Mouse (Mus musculus): Measurements from ENCODE around the gene Mprip. TPM values are rescaled to one million over a fixed set of nuclear protein-coding genes. Genes with fewer than 3 reads are reported as not detected.
"Not testable (repeated sequence)": the region's sequence is repeated elsewhere in the genome, so short reads cannot be mapped to it uniquely, and the experiment has no call there.

Gene Mprip
- total RNA-seq (2021) = 100 to 1,000 TPM; 276 to 286 TPM

DNA sequence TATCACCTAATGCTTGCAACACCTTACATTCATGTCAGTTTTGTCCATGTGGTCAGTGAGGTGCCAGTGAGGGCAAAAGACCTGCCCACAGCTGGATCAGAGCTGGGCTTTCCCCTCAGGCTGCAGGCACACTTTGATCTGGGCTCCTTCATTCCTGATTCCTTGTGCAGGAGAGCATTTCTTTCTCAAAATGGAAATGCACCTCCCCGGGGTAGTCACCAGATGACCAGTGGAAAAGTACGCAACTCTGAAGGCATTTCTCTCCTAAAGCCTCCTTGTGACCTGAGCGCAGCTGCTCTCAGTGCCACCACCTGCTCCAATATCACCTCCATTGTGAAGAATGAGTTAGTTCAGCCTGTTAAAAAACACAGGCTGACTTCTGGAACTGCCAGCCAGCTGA lies at the start of gene Mprip:
Mprip (plus strand) TSS at position 301 of the 400 bp plus-strand sequence.
- no peak for DNase-seq

DNA sequence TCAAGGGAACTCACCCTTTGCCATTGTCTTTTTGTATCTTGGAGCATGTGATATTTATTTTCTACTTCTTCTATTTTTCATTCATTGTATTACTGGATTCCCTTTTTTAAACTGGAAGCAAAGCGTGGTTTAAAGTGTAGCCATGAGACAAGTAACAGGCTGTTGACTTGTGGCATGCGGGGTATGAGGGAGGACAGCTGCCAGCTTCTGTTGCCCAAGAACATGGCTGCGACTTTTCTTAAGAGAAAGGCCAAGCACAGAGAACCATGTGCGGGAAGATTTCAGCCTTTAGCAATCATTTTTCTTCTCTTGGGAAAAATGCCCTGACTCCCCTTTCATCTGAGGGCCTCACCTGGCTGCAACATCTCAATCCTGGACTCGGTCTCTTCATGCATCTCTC lies 49.5 kb upstream of the Mprip start:
- no peak for DNase-seq

DNA sequence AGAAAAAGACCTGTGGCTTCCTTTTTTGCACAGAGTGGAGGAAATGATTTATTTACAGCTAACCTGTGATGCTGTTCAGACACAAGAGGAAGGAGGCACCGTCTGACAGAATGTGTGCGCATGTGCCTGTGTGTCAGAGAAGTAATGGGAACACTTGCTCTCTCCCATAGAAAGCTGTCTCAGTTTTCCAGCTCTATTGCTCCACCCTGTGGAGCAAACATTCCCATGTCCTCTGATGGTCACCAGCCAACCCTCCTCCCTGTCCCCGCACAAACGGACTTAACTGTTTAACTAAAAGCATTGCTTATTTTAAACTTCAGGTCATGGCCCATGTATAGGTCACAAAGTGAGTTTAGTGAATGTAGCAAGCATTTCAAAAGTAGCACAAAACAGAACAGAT lies 47.0 kb upstream of the Mprip start:
- peak in 1 of 2 experiments; percentile 37 for DNase-seq

DNA sequence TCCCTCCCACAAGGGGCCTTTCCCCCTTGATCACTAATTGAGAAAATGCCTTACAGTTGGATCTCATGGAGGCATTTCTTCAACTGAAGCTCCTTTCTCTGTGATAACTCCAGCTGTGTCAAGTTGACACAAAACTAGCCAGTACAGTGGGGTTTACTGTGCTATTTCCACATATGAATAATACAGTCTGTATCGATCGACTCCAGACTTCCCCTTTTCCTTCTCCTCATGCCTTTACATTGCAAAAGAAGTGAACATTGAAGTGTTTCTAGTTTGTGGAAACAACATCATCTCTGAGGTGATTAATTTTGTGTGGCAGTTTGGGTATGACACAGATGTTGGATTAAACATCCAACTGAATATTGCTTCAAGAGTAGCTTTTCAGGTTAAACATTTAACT lies 44.1 kb upstream of the Mprip start:
- not testable (repeated sequence) for DNase-seq

DNA sequence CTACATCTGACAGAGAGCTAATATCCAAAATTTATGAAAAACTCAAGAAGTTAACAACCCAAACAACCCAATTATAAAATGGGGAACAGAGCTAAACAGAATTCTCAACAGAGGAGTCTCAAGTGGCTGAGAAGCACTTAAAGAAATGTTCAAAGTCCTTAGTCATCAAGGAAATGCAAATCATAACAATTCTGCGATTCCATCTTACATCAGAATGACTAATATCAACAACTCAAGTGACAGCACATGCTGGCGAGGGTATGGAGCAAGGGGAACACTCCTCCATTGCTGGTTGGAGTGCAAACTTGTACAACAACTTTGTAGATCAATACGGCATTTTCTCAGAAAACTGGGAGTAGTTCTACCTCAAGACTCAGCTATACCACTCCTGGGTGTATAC lies 38.9 kb upstream of the Mprip start:
- DNase-seq = no peak

DNA sequence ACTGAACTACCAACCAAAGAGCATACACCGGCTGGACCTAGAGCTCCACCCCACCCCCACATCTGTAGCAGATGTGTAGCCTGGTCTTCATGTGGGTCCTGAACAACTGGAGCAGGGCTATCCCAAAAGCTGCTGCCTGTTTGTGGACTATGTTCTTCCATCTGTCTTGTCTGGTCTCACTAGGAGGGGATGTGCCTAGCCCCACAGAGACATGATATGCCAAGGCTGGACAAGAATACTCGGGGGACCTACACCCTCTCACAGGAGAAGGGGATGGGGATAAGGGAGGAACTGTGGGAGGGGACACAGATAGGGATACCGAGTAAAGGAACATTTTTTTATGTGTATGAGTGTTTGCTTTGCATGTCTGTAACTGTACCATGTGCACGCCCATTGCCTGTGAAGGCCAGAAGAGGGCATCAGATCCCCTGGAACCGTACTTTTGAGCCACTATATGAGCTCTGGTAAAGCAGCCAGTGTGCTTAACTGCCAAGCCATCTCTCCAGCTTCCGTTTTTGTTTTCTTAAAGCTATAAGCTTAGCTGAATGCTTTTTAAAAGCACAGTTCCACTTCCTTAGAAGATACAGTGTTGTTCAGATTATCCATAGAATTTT lies 37.0 kb upstream of the Mprip start:
- DNase-seq = peak; percentile 41 to 45

DNA sequence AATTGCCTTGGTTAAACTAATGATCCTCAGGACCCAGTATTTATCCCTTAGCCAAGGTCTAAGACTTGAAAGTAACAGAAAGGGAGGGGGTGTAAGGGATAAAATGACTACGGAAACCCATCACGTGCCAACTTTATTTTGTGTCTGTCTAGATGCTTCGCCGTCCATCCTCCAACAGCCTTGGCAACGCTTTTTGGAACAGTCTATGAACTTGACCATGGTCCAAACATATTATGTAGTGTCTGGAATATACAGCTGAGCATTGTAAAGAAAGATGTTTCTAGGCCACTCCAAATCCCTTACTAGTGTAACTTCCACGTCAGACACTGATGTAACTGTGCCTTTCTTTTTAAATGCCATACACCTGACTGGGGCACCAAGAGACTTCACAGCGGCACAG lies 34.9 kb upstream of the Mprip start:
- DNase-seq = no peak

DNA sequence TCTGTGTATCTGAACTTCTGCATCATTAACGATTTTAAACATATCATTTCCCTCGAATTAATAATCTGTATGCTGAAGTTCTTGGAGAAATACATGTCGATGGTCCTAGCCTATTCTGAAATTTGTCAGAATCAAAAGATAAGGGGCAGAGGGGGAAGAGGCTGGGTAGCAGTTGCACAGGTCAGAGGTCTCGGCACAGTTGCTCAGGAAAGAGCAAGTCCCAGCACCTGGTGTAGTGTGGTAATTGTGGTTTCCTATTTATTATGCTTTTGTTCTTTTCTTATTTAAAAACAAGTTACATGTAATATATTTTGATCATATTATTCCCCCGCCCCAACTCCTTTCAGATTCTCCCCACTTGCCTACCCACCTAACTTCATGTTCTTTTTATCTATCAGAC lies 32.9 kb upstream of the Mprip start:
- no peak for DNase-seq

DNA sequence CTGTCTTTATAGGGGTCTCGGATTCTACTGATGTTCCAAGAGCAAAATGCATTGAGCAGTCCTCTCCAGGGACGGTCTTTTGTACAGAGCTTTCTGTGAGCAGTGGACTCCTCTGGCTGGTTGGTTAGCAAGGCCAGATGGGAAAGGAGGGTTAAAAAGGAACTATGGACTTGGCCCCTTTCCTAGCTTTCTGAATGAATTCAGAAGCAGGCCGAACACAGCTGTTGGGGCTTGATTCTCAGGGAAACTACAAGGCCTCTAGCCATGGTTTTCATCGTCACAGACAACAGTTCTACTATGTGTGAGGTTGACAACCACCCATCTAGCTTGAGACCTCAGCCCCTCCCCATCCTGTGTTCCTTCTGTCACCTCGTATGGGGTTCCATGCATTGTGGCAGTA lies 31.2 kb upstream of the Mprip start:
- DNase-seq = no peak

DNA sequence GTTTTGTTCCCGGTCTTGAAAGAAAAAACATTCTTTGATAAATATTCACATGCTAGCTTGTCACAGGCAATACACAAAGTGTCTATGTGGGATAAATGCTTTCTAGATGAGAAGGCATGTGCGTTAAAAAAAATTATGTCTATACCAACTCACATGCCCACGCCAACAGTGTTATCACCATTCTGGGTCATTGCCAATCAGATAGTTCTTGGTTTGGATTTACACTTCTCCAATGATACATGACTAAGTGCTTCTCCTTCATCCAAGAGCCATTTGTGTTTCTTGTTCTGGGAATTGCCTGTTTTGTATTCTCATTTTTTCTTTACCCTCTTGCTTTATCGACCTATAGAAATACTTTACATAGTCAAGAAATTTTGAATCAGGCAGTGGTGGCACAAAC lies 29.1 kb upstream of the Mprip start:
- DNase-seq = no peak

DNA sequence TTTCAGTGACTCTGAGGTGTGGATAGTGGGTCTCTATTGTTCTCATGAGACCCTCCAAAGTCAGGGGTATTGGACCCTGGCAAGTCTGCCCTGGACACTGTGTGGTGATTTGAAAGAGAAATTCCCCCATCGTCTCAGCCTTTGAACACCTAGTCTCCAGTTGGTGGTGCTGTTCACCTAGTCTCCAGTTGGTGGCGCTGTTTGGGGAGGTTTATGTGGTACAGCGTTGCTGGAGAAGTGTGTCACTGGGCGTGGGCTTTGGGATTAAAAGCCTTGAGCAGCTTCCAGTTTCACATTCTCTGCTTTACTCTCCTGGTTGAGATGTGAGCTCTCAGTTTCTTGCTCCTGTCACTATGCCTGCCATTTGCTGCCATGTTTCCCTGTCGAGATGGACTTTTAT lies 28.1 kb upstream of the Mprip start:
- DNase-seq = peak in 1 of 2 experiments; percentile 24

DNA sequence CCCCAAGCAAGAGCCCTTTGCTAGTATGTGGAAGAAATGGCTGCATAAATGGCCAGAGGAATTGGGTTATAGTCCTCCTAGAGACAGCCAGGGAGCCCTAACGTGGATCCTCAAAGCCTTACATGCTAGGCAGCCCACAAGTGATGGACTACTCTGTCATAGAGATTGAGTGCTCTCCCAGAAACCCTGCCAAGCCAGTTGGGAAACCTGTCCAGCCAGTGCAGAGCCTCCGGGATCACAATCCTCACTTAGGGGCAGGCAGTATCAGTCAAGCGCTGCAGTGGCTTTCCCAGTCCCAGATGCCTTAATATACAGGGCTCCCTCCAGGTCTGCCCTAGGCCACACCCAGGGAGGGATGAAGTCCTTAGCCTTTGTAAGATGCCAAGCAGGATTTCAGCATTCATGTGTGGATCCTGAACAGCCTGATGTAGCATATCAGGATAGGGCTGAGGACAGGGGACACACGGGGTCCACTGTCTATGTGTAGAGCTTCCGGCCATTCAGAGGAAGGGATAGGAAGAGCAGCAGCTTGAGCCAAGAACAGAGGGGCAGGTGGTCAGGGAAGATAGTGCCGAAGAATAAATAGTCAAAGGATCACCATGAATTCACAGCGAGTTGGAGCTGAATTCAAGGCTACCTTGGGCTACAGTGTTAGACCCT lies 27.0 kb upstream of the Mprip start:
- no peak for DNase-seq

DNA sequence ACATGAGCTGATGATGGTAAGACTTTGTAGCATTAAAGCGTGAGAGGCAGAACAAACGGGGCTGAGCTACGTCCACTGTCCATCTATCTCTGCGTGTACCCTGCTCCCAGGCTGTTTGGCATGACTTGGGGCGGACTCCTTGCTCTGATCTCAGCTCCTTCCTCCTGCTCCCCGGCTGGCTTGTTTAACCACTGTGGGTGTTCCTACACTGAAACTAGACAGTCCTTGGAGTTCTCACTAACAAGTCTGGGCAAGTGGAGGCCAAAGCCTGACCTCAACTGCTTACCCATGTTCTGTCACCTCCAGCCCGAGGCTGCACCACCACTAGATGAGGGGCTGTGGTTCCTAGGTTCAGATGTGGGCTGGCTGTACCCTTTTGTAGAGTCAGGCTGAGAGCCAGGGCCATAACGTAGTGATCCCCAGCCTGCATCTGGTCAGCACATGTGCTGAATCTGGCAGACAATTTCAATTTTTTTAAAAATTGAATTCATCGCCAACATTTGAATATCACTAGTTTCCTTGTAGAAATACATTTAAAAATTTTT lies 25.8 kb upstream of the Mprip start:
- no peak for DNase-seq

DNA sequence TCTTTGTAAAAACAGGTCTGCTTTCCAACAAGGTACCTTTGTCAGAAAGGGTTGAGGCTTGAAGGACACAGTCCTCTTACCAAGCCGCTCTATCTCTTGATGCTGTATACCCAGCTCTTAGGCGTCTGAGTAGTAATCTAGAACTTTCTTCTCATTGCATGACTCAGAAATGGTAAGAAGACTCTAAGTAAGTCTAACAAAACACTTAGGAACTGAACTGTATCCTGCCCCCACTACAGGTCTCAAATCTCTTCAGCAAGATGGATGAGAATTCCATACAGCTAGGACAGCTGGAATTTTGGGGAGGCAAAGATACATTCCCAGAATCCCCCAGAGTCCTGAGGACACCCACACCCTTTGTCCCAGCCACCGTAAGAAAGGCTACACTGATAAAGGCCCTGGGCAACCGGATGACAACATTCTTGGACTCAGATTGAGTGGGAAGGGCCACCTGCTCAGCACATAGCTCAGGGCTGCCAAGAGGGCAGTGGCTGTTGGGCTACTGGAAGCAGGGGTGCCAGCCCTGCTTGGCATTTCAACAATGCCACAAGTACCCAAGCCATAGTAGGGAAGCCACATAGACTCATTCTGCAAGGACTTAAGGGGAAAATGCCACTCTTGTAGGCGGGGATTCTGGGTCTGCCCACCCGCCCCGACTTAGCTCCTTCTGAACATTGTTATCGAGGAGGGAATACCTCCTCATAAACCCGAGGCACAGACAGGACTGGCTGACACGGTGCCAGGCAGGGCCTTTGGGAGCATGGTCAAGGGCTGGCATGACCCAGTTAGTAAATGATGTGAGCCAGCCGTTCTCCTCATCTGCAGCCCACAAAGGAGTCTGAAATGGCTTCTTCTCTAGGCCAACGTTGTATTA lies 25.0 kb upstream of the Mprip start:
- DNase-seq = no peak

DNA sequence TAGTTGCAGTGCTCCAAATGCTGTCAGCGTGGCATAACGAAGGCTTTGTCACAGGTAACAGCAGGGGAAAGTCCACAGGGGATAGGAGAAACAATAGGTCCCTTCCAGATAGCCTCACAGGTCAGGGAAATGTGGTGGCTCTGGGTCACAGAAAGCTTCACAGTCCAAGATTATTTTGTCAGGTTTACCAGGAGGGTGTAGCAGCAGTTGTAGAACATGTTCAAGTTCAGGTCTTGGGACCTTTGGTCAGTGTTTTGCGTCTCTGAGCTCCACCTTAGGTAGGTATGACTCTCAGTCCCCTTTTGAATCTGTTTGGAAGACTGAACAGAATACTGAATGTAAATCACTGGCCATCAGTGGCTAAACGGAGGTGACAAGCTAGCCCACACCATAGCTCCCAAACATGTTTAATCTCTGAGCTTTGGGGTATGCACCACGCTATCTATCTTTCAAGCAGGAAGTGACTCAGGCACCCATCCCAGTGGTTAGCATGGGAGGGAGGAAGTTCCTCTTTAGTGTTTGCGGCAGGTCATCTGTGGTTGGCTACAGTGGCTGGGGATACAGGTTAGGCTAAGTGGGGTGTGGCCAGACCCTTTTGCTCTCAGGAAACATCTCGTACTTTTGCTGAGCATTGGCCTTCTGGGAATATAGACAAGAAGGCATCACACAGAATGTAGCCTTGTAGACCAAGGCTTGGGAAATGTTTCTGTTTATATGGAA lies 24.2 kb upstream of the Mprip start:
- no peak for DNase-seq

DNA sequence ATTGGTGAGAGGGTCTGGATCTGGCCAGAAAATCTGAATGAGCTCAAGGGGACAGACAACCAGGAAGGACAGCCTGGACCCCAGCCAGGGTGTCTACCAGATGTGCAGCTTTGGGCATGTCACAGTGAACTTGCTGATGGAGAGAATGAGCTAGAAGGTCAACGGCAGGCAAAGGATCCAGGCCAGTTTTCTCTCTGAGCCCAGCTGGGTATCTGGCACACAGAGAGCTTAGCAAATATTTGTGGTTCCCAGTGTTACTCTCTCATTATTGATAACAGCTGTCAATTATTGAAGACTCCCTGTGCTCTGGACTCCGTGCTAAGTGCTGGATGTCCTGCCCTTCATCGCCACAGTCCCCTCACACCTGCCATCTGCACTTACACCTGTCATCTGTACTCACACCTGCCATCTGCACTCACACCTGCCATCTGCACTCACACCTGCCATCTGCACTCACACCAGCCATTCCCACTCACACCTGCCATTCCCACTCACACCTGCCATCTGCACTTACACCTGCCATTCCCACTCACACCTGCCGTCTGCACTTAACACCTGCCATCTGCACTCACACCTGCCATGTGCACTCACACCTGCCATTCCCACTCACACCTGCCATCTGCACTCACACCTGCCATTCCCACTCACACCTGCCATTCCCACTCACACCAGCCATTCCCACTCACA lies 21.0 kb upstream of the Mprip start:
- DNase-seq = no peak

DNA sequence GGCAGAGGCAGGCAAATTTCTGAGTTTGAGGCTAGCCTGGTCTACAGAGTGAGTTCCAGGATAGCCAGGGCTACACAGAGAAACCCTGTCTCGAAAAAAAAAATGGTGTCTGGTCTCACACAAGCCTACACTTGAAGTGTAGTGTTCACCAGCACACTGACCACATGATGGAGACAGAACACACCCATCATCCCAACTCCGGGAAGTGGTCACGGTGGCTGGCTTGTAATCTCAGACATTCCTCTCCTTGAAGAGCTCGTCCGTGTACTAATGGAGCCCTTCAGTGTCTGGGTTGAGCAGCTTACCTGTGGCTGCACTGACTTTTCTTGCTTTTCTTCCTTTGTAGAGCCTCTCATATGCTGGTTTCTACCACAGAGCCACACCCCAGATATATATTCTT lies 19.9 kb upstream of the Mprip start:
- no peak for DNase-seq

DNA sequence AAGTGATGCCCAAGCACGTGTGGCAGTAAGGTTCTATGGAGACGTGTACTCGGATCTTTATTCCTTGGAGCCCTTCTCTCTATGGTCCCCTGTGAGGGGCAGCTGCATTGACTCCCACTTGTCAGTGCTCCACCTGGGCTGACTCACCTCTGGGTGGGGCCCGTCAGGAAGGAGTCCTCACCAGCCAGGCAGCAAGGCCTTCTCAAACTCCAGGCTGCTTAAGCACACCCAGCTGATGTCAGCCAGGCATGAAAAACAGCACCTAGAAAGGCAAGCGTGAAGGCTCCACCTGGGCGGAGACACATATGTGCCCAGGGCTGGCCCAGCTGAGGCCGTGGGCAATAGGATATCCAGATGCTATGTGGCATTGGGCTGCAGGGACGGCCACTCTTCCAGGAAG lies 18.7 kb upstream of the Mprip start:
- DNase-seq = no peak

DNA sequence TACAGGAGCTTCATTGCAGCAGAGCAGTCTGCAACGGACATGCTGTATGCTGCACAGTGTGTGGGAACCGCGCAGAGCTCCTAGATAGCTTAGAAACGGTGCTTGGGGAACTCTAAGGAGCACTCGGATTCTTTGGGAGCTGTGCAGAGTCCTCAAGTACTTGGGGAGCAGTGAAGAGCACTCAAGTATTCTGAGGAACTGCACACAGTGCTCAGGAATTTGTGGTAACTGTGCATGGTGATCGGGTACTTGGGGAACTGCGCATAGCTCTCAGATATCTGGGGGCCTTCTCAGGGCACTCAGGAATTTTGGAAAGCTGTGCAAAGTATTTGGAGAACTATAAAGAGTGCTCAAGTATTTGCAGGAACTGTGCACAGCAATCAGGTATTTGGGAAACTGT lies 16.1 kb upstream of the Mprip start:
- no peak for DNase-seq

DNA sequence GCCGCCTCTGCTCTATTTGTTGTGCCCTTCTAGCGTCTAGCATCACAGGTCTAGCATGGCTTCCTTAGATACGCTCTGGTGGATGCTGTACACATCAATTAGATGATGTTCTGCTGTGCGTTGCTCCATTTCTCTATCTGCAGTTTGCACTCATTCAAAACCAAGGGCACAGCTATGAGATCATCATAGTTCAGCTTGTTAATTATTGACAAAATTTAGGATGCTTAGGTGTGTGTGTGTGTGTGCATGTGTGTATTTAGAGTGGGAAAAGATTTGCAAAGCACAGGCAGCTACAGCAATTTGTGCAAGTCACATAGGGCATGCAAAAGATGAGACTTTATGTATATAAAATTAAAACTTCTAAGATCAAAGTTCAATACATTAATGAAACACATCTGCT lies 12.0 kb upstream of the Mprip start:
- DNase-seq = no peak

DNA sequence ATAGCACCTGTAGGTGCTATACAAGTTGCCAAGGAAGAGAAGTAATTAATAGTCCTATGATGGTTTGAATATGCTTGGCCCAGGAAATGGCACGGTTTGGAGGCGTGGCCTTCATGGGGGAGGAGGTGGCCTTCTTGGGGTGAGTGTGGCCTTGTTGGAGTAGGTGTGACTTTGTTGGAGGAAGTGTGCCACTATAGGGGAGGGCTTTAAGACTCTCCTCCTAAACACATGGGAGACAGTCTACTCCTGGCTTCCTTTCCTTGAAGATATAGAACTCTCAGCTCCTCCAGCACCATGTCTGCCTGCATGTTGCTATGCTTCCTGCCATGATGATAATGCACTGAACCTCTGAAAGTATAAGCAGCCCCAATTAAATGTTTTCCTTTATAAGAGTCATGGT lies 8.1 kb upstream of the Mprip start:
- no peak for DNase-seq

DNA sequence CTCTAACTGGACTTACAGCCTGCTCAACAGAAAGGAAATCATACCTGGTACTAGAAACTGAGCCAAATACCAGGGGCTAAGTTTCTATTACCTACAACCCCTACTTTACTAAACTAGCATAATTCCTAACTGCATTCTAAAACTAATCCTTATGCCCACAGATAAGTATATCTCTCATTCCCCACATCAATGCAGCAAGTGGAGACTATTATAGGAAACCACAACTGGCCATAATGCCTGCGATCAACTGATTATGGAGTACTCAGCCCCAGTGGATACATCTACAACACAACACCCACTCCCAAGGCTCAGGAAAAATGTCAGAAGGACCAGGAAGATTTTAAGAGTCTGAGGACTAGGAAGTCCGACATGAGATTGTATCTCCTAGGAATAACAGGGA lies 7.6 kb upstream of the Mprip start:
- no peak for DNase-seq

Data from layer of hippocampus, postnatal 36 days (tissue).